Mouse (Mus musculus) R1 (cell line): ENCODE measurements around the gene Zfp385c.
"Not testable (repeated sequence)": the region's sequence is repeated elsewhere in the genome, so short reads cannot be mapped to it uniquely, and the experiment has no call there.

ENCODE experiments used
- DNase-seq: peaks from one replicate; pipeline ENCODE4 v3.0.0-alpha.2; 2018; ENCODE audit warnings: low read depth, low spot score

The Zfp385c gene

GRCm38 (mm10) chr11:100598074-100598473 lies 94.2 kb downstream of the Zfp385c start:
- DNase-seq = no peak

- DNase-seq = no peak
Observed at GRCm38 (mm10) chr11:100595533-100595932, 96.7 kb downstream of the Zfp385c start.

- no peak for DNase-seq
Observed at GRCm38 (mm10) chr11:100594608-100595007, 97.6 kb downstream of the Zfp385c start.

- DNase-seq = no peak
Observed at GRCm38 (mm10) chr11:100592346-100593046, 99.8 kb downstream of the Zfp385c start.

- no peak for DNase-seq
Observed at GRCm38 (mm10) chr11:100588462-100588861, 103.8 kb downstream of the Zfp385c start.

GRCm38 (mm10) chr11:100585148-100585547 lies 107.1 kb downstream of the Zfp385c start:
- DNase-seq = no peak

- peak; percentile 53 for DNase-seq
Observed at GRCm38 (mm10) chr11:100584561-100584961, 107.7 kb downstream of the Zfp385c start.

- DNase-seq = no peak
Observed at GRCm38 (mm10) chr11:100582836-100583235, 109.4 kb downstream of the Zfp385c start.

GRCm38 (mm10) chr11:100582413-100582812 lies 109.8 kb downstream of the Zfp385c start:
- DNase-seq = not testable (repeated sequence)

GRCm38 (mm10) chr11:100581756-100582155 lies 110.5 kb downstream of the Zfp385c start:
- no peak for DNase-seq

GRCm38 (mm10) chr11:100580275-100580674 lies 112.0 kb downstream of the Zfp385c start:
- DNase-seq = no peak

- no peak for DNase-seq
Observed at GRCm38 (mm10) chr11:100579116-100579799, 113.0 kb downstream of the Zfp385c start.

GRCm38 (mm10) chr11:100577852-100578599 lies 114.2 kb downstream of the Zfp385c start:
- no peak for DNase-seq
